Mouse (Mus musculus) hindlimb bud, embryonic 11.5 days (tissue): ENCODE data around the gene Tpo.

Experiments
- DNase-seq: peaks from one replicate; pipeline ENCODE4 v3.0.0-alpha.2; 2012; ENCODE audit warnings: low read depth, low spot score; ENCODE audit errors: extremely low spot score

Tpo gene

DNA sequence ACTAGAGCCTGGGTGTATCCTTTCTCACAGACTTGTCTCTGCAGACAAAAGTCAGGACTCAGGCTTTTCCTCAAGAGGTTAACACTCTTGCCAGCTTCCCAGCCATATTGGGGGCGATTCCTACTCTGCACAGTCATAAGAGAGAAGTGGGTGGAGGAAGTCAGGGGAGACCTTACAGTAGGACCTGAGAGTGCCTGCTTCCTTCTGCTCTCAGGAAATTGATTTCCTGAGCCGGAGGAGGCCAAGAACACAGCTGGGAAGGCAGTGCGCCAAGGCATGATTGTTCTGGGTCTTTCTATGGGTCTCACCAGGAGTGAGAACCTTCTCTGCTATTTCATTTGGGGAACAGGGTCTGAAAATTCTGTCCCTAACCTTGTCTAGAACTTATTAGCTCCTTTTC is 48.5 kb downstream of the Tpo start:
- DNase-seq = no peak

DNA sequence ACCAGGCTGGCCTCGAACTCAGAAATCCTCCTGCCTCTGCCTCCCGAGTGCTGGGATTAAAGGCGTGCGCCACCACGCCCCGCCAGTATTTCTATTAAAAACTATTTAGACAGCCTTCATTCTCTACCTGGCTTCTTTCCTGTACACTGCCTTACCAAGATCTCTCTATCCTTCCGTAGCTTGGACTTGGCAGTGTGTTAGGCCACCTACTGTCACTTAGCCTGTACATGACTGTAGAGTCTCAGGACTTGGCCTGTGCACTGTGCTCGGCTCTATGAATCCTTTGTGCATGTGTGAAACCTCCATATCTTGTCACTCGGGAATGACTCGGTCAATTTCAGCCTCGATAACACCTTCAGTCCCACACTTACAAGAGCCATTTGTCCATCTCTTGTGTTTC is 55.4 kb downstream of the Tpo start:
- DNase-seq = no peak

DNA sequence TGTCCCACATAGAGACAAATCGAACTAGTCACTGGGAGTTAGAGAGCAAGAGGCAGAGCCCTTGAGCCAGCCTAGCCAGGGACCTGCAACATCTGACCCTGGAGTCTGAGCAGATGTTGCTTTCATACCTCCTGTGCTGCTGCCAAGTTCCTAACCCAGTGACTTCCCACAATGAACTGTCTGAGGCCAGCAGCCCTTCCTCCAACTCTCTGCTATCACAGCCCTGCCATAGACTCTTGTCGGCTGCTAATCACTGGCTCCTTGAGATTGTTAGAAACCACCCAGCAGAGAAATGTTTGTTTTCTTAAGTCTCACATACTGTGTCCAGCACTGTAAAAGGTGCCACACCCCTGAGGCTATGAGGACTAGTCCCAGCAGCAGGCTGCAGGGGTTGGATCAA is 56.1 kb downstream of the Tpo start:
- DNase-seq = no peak

DNA sequence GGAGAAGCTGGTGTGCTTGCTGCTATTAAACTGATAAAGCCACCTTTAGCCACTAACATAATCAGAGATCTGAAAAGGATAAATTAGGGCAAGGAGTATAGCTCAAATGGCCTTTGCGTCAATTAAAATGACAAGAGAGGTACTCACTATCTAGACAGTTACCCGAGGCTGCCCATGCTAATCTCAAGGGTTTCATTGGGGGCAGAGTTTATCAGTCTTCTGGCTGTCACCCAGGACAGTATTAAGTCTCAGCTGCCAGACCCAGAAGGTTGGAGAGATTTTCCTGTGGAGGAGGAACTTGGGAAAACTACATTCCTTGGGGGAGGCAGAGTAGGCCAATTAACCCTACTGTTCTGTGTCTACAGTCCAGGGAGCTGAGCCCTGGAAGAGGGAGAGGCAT is 63.1 kb downstream of the Tpo start:
- DNase-seq = no peak

DNA sequence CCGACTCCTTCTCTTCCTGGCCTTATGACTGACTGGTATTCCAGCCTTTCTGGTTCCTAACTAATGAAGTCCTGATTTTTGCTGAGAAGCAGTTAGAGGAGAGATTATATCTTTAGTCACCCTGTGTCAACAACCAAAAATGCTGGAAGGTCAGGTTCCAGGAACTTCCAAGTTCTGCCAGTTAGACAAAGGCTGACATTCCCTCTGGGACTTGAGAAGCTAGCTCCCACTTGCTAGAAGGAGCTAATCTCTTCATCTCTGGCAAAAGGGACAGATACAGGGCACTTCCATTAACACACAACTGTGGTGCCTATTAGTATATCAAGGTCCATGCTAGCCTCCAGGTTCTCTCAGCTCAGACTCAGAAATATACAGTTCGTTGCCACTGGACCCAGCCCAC is 64.6 kb downstream of the Tpo start:
- no peak for DNase-seq

DNA sequence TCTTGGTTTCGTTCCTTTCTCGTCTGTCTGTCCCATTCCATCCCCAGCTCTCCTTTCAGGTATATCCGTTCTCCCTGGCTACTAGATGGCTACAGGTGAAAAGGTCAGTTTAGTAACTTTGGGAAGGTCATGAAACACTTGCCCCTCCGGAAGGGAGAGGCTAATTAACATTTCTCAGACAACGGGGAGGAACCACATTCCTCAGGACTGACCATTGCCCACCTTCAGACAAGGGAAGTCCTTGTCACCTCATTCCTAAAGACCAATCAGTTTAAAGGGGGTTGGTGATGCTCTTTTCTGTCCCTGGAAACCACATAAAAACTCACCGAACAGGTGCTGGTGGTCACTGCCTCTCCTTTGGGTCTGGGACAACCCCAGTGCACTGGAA is 70.3 kb downstream of the Tpo start:
- no peak for DNase-seq

DNA sequence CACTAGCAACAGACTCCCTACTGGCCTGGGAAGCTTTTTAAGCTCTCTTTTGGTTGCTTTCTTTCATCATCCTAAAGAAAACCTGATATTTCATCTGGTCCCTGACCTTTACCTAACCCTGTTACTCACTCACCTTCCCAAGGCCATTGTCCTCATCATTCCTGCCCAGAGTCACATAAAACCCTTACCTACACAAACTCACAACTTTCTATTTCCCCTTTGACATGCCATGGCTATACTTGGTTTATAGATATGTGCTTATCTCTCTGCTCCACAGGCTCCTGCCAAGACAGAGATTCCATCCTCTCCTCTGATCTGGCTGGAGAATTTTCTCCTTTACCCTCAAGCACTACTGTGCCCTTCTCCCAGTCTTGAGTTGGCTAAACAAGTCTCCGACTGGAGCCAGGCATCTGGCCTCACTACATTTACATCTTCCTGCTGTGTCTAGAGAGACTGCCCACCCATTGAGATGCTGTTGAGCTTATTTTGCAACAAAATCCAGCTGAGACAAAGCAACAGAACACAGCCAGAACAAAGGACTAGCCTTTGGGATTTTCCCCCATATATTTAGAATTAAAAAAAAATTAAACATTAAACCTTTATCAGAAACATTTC is 70.8 kb downstream of the Tpo start:
- no peak for DNase-seq

DNA sequence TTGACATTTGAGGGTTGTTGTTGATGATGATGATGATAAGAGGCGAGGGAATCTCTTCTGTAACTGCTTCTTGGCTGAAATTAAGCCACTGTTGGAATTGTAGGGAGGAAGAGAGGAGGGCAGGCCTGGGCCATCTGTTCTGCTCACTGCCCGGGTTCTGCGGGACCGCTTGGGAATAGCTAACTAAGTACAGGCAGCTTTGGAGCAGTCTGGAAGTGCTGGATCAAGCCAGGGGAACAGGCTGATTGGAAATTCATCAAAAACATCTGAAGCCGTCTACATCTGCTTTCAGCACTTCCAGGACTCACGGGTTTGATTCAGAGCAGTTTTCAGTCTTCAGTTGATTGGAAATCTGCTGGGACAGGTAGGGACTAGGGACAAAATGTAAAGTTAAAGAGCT is 74.4 kb downstream of the Tpo start:
- no peak for DNase-seq

DNA sequence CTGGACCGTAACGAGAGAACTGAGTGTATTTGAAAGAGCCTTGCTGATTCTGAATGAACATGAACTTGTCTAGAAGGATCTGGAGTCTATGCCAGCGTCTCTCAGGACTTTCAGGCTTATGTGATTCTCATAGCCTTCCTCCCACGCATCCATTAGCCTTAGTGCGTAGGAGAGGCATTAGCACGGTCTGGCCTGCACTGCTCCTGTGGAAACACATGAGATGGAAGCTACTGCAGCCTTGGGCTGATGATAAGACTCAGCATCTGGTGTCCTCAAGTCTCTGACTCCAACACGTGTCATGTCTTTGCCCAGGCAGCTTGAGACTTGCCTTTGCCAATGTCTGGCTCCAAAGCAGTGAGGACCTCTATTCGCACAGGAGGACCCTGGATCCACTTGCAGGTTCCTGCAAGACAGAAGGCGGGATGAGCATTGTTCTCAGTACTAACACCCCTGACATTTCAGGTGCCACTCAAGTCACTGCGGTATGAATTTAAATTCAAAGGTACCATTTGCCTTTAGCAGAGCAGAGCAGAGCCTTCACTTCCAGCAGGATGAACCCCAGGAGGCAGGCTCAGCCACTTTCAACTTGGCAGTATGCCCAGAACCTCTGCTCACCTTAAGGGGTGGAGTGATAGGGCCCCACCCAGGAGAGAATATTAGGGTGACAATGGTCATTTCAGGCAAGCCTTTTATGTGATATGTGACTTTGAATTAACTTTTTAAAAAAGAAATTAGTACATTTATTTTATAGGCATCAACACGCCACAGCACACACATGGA is 77.5 kb downstream of the Tpo start:
- DNase-seq = no peak

DNA sequence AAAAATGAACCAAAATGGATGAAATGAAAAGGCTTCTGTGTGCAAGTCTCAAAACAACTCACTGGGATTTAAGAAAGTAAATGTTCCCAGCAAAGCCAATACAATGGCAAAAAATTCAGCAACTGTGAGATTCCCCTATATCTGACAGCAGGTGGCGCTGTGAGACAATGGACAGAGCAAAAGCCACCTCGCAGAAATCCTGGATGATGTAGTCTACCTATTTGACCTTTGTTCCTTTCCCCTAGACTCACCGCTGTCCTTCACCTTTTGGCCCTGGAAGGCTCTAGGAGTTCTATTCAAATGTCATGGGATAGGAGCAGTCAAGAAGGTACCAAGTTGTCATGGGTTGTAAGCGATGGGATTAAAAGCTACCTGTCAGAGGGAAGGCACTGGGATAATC is 82.2 kb downstream of the Tpo start:
- DNase-seq = no peak

DNA sequence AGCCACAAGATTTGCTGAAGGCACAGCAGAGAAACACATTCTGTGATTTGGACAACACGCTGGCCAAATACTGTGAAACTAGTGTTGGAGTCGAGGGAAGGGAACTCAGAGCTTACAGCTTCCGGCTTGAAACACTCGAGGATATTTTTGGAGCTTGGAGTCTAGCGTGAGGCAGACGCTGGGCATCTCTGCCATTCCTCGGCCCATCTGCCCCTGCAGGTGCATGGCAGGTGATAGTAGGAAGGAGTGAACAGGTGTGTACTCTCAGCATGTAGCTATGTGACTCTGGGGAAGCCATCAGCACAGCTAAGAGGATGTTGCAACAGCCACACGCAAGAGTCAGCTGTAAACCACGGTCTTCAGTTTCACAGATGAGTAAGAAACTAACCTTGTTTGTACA is 82.6 kb downstream of the Tpo start:
- DNase-seq = no peak

DNA sequence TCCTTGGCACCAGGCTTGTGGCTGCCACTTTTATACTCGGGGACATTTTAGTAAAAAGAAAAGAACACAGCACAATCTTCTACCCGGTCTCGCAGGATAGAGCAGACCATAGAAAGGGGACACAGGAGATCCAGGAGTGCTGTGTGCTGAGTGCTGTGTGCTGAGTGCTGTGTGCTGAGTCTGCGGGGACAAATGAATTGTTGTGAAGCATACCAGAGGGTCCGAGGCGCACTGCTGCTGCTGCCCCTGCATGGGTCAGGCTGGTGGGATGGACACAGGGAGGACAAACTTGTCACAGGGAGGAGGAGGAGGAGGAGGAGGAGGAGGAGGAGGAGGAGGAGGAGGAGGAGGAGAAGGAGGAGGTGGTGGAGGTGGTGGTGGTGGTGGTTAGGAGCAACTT is 83.6 kb downstream of the Tpo start:
- DNase-seq = no peak

DNA sequence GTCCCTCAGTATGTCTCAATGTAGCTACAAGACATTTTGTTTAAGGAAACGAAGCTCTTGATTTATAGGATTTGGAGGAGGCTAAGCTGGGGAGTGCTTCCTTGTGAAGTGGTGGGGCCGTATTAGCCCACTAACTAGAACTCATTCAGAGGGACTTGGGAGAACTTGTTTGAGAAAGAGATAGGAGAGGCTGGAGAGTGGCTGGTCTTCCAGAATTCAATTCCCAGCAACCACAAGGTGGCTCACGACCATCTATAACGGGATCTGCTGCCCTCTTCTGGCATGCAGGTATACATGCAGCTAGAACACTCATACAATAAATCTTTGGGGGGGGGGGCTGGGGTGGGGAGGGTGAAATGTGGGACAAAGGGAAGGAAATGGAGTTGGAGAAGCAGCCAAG is 92.3 kb downstream of the Tpo start:
- DNase-seq = no peak

DNA sequence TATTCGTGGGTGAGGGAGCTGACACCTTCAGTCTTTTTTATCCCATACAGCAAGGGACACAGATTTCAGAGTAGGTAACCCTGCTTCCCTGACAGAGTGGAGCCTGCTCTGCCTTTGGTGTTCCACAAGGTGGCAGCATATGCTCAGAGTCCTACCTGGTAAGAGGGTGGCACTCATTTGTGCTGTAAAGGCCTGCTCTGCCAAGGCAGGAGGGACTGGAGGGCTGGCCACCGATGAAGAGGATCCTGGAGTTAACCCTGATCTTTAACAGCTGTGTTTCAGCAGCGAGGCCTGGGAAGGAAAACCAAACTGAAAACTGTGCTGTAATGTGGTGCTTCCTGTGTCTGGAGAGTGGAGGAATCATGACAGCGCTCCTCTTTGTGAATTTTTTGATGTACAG is 92.9 kb downstream of the Tpo start:
- DNase-seq = no peak

DNA sequence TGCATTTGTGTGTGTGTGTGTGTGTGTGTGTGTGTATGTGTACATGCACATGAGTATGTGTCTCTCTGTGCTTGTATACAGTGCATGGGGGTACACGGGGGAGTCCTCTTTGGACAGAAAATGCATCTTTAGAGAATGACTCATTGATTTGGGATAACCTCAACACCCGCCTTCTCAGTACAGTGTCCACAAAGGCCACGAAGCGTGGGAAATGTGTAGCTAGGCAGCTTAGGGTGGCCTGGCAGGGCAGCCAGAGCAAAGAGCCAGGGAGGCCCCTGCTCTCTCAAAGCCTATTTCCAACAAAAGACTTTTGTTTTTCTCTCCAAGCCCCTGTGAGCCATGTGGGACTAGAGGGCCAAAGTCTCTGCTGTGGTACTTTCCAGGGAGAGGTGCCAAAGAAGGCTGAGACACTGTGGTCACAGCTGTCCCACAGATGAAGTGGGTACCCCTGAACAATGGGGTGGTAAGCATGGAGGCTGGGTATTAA is 95.8 kb downstream of the Tpo start:
- no peak for DNase-seq

DNA sequence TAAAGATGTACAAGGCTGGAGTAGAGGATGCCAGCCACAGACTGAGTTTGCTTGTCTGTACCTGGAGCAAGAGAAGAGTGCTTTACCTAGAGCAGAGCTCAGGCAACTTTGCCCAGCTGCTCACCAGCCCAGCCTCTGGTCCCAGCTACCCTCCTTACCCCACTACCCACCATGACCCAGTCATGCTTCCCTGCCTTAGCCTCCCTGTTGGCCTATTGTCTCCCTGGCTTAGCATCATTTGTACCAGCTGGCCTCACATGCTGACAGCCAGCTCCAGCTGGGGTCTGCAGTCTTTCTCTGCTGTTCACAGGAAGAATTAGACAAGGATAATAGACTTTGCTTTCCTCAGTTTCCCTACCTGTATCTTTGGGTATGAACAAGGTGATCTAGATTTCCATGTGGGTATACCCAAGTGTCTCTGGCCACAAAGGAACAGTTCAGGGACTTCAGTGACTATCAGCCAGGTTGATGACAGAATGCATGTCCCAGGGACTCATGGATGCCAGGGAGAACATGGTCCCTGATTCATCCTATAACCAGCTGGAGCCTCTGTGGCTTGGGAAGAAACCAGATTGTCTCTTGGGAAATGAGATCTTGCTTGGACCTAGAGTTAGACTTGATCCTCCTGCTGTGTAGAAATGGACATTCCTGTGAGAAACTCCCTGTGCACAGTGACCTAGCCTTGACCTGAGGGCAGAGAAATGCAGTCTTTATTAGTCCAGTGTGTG is 96.4 kb downstream of the Tpo start:
- DNase-seq = no peak

DNA sequence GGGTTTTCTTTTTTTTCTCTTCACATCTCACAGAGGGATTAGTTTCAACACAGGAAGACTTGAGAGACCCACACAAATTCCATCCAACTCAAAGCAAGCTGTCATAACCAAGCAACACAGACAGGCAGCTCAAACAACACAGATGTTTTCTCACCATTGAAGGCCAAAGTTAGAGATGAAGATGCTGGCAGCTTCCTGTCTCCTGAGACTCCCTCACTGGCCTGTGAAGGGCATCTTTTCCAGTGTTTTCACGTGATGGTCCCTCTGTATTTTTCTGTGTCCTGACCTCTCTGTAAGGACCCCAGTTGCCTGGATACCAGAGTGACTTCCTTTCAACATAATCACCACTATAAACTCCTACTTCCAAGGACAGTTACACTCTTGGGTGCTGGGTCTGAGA is 97.0 kb downstream of the Tpo start:
- no peak for DNase-seq

DNA sequence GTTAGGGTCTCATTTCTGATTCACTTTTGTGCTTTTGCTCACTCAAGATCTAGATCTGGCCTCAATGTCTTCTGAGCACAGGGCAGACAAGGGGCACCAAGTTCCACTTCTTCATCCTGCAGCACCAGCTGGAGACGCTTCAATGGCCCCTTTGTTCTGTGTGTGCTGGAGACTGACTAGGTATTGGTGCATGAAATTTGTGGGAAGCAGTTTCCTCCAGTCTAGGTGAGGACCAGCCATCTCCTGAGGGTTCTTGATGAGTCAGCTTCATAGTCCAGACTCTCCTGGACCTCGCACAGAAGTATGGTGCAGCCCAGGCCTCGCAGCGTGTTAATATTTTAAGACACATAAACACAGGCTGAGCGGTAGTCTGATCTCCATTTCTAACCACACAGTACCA is 97.7 kb downstream of the Tpo start:
- DNase-seq = no peak

DNA sequence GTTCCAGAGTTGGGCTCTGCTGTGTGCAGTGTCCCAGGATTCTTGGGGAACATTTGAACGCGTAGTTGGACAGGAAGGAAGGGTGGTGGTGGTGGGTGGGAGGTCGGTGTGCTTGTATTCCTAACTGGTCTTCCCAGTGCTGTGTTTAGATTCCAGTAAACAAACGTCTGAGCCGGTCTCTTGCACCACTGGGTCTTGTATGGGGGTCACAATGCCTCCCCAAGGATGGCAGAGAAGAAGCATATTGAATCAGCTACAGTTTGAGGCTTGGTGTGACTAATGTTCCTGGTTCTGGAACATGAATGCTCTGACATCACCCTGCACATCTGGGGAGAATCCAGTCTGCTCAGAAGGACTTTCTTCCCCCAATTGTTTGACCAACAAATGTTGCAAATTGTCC is 101.9 kb downstream of the Tpo start:
- no peak for DNase-seq

DNA sequence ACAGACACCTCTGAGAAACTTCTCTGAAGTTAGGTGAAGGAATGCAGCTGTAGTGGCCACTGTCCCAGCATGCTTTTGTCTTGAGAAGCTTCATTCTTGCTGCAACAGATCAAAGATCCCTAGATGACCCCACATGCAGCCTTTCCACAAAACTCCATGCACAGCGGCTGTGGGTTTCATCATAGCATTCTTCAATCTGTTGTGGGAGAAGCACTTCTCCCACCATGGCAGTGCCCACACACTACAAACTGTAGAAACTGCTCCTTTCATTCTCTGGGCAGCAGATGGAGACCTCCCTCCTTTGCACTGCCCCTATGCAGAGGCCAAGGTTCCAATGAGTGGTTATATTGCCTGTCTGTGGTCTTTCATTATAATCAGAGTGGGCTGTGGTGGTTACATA is 103.3 kb downstream of the Tpo start:
- no peak for DNase-seq

DNA sequence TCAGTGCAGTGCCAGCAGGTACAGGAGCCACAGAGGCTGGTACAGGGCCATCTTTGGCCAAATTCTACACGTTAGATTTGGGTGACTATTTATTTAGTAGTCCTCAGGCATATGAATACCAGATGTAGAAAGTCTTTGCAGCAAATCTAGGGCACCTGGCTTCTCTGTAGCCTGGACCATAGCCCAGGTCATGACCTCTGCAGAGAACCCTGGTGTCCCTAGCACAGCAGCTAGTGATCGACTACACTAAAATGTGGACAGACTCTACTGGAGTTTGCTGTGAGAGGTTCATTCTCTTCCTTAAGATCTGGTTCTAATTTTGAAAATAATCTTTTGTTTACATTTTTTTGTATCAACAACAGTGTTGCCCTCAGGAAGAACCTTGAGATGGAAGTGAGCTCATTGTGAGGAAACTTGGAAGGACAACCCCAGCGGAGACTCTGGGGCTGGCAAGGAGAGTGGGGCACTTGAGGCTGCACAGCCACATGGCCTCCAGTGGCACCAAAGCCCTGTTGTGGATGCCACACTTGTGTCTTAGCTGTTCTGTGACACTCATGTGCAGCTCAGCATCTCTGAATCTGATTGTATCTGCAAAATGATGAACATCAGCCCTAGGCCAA is 104.6 kb downstream of the Tpo start:
- DNase-seq = no peak
